Mouse (Mus musculus) T-helper 2 cell (primary cell): ENCODE measurements at regions not wholly inside any gene's neighbourhood (a gene's known extent, or its start where the extent isn't known, plus 50 kb on each side); places are given as distances from the start of the nearest gene placed in this dataset.

Experiments
- in situ Hi-C: fragments of 300-600 bp; cut with MboI, MseI; formaldehyde crosslinking; loops from one replicate; pipeline ENCODE4 v1.15.1; 2025; ENCODE audit warnings: high pct_unique_total_duplicates

DNA sequence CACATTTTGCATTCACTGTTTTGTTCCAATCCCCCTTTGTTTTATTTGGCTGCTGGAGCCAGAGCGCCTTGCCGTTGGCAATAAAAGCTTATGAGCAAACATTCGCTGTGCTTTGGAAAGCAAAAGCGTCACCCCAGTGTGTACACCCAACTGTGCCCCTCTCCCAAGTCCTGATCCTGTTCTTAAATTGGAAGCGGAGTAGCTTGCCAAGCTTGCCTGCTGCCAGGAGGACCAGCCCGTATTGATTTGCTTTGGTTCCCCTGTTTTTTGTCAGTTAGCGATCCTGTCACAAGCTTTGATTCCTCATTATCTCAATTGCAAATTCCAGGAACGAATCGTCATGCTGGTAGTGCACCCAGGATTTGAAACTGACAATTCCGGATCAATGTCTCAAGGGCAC, 917.5 kb downstream of the Olfm4 start:
- in situ Hi-C loops: no loop called here

DNA sequence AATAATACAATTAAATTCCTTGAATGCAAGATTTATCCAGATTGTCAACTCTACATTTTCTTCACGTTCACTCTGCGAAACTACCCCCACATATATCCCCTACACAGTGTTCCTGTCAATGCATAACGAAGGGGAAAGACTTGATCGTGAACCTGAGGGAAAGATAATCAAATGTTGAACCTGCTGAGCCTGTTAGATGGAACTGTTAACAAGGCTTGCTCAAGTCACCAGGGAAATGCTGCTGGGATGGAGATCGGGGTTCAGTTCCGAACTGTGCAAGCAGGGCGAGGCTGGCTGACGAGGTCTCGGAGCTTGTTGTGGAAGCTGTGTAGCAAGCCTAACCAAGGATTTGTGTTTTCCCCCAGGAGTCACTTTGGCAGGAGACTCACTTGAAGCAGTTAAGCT, 917.9 kb downstream of the Olfm4 start:
- in situ Hi-C loops: no loop called here

DNA sequence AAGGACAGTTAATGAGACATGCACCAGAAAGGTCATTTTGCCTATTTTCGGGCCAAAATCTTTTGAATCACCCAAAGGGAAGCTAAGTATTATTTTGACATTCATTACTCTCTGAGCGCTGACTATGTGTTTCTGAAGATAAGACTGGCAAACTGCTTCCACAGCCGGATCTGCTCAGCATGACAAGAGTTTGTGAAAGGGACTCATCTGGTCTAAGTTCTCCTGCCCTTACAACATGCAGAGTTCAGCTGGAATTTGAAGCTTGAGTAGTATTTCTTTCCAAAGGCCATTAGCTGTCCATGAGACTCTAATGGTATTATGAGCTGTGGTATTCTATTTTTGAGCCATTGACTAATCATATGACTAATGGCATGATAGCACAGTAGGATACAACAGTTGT, 932.1 kb downstream of the Olfm4 start:
- in situ Hi-C loops: loop anchor here (10.0 kb wide), 1 partner anchor 141 kb away; no protein-coding TSS in a partner anchor

DNA sequence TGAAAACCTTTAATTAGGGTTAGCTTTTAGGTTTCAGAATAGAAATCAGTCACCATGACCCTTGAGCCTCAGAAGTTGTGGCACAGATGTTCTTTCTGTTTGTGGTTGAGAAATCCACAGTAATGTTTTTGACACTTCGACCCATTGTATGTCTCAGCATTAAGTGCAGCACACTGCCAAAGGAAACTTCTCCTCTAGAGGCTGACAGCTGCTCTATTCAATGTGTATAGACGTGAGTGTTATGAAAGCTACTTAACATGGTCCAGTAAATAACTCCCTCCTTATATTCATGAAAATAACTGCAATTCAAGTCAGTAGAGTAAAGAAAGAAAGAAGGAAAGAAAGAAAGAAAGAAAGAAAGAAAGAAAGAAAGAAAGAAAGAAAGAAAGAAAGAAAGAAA, 939.9 kb downstream of the Olfm4 start:
- in situ Hi-C loops: no loop called here

DNA sequence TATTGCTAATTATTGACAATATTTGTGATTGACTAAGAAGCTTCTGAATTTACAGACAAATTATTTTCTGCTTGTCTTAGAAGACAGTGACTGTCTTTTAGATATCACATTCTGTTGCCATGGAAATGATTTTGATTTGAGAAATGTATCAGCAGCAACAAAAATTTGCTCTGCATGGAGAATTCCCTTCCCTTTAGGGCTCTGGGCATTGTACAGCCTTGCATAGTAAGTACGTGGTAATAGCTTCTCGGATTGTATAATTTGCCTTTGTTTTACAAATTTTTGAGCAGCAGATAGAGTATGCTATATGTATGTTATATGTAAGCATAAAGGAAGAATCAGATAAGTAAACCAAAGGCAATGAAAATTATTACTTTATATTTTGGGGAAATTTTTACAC, 976.1 kb downstream of the Olfm4 start:
- in situ Hi-C loops: no loop called here

DNA sequence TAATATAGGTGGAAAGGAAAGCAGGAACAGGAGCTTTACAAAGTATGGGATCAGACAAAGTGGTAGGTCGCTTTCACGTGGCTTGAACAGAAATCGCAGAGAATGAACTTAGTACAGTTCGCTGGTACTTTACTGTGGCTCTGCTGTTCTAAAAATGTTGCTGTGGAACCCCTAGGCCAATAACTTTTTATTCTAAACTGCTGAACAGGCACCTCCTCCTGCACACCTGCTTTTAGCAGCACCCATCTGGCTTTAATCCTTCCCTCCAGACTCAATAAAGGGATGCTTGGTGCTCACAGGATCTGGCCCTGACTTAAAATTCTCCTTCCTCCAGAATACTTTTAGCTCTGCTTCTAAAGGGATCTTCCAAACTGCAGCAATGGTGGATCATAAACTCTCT, 991.9 kb downstream of the Olfm4 start:
- in situ Hi-C loops: no loop called here

DNA sequence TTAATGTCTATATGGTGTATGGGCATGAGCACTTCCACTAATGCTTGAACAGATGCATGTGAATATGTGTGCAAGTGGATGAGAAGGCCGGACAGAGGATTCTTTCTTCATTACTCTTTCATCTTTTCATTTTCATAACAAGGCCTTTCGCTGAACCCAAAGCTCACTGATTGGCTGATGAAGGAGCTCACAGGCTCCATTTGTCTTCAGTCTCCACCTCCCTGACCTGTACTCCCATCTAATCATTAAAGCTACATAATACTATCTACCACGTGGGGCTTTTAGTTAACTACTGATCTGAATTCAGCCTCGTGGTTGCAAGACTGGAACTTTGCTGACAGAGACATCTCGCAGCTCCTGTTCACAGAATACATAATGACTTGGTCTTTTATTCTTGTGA, 992.8 kb downstream of the Olfm4 start:
- in situ Hi-C loops: no loop called here

DNA sequence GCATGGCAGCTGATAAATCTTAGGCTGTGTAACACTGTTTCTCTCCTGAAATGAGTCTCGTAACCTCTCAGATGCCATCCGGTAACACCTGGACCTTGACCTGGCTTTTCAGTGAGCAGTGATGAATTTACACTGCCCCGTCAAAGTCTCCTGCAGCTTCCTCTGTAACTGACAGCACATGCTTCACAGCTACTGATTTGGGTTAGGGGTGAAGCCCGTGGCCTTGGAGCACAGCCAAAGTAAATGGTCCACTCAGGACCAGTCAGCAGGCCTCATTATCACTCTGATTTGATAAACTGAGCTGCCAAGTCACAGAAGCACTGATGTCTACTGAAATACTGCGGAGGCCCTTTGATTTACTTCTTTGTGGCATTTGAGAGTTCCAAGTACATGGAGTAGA, 995.6 kb downstream of the Olfm4 start:
- in situ Hi-C loops: no loop called here

DNA sequence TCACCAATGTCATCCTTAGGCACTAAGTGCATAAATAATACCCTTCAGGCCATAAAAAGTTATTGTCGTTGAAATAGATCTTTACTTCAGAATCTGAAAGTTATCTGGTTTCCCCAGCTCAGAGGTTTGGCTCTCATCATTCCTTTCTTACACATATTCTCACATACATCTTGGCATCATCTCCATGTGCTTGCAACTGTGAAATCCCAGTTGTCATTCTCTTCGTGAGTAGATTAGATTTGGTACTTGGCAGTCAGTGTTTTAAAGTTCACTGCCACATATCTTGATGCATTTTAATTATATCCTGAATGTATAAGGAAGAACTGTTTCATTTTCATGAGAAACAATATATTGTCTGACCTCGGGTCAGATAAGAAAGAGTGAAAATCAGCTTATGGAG, 1006.3 kb downstream of the Olfm4 start:
- in situ Hi-C loops: no loop called here

DNA sequence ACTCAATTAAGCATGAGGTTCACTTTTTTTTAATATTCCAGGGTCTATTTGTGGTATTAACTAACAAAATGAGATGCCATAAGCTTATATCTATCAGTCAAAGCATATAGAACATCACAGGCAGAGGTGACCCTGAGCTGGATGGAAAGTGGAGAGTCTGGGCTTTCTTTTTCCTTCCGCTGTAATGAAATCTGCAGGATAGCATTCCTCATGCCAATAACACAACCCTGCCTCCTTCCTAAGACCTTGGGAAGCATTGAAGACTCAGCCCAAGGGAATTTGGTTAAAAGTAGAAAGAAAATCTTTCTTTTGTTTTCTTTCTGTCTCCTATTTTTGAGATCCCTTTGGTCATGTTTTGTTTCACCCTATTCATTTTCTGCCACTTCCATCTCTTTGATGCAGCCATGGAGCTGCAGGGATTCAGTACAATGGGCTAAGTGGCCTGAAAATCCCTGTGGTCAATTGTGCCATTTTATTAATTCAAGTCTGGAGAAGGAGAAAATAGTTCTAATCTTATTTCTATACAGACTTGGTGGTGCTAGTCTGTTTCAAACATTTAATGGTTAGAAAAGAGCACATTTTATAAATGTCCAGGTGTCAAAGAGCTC, 1006.9 kb downstream of the Olfm4 start:
- in situ Hi-C loops: no loop called here

DNA sequence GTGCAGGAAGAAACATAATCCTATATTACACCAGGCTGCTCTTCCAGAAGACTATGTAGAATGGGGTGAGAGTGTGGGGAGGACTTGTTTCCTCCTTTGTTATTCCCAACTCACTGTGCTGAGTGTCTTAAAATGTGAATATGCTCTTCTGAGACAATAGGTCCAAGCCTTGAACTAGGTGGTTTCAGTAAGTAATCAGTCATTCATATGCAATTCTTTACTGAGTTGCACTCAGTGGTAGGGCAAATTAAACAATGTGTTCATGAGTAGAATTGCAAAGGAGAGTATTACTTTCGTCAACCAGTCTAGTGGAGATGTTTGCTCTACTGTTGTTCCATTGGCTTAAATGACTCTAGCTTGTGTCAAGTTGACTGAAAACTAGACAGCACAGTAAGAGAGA, 1015.1 kb downstream of the Olfm4 start:
- in situ Hi-C loops: no loop called here

DNA sequence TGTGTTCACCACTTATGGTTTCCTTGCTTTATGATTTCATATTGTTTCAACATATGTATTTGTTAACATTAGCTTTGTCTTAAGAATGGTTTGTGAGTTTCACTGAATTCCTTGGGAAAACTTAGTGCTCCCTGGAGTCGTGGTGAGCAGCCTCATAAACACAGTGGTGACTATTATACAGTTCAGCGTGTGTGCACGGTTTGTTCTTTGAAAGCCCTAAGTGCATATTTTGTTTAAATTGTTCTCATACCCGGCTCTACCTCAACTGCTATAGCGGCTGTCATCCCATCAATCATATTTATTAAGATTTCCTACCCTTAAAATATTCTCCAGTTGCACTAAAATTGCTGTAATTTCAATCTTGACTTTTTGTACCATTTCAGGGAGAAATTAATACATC, 1029.3 kb downstream of the Olfm4 start:
- in situ Hi-C loops: no loop called here

DNA sequence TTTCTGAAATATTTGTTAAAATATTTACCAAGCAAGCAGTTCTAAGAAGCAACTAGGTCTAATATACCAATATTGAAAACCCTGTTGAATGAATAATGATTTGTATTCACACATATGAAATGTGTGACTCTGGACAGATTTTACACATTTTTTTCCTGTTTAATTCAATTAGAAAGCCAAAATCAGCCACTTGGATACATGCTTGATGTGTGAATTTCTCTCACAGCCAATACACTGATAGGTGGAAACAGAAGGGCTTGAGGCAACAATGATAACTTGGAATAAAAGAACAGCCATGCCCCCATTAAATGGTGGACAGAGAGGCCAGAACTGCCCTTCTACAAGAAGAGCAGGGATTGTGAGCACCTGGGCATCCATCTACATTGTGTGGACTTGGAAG, 1047.6 kb downstream of the Olfm4 start:
- in situ Hi-C loops: no loop called here

DNA sequence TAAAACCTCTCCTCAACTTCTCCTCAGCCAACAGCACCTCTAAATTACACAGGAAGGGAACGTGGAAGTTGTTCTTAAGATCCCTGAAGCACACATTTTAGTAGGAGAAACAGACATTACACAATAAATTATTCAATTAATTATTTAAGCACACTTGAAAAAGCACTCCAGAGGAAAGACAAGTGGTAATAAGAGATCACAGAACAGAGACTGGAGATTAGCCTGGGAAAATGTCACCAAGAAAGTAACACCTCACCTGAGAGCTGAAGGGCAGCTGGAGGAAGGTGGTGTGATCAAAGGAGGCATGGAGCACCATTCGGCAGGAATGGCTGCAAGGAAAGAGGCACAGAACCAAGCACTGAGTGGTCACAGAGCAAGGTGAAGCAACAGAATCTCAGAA, 1053.8 kb downstream of the Olfm4 start:
- in situ Hi-C loops: no loop called here

DNA sequence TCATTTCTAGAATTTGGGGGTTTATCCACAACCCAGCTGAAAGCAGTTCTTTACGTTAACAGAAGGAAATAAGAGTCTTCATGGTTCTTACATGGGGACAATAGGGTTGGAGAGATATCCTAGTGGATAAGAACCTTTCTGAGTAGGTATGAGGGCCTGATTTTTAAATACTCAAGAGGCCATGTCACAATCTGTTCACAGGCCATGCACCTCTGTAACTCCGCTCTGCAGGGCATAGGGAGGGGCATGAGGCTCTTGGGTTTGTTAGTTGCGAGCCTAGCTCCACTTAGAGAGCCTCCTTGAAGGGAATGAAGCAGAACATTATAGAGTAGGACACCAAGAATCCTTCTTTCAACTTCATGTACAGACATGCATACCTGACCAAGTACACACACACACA, 1054.2 kb downstream of the Olfm4 start:
- in situ Hi-C loops: no loop called here
